Mouse (Mus musculus) spleen, adult 2 months (tissue): ENCODE measurements around the gene Try5.

Experiments used
- CTCF ChIP-seq: fragments of 200-500 bp; IDR thresholded peaks from 2 replicates; pipeline ENCODE4 v1.5.1; 2011; ENCODE audit warnings: mild to moderate bottlenecking, inconsistent platforms; ENCODE audit not compliant: insufficient read depth, insufficient read length, insufficient replicate concordance; ENCODE audit errors: extremely low read depth
- POLR2A ChIP-seq: fragments of 200-500 bp; IDR thresholded peaks from 2 replicates; pipeline ENCODE4 v1.6.1; 2011; ENCODE audit warnings: low read depth, low read length, inconsistent platforms

DNA sequence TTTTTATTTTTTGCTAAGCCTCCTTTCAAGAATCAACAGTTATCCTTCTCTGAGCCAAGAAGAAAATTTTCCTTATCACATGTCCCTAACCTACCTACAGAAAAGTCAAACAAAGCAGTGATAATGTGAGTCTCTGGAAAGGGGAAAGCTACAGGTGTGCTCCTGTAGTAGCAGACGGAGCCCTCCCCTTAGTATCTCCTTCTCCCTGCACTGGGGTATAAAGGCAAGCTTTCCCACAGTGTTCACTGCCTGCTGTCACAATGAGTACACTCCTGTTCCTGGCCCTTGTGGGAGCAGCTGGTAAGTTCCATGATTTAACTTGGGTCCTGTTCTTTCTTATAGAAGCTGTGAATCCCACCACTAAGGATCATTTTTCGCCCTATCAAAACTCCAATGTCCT, 37.3 kb upstream of the Try5 start, which contains the start of gene Try10:
- TF ChIP-seq CTCF (no peak), POLR2A (no peak)
